Mouse (Mus musculus) hematopoietic stem cell, adult 5-6 weeks (primary cell): Measurements from ENCODE around the gene Fcgr1. TPM values are rescaled to one million over a fixed set of nuclear protein-coding genes. Genes with fewer than 3 reads are reported as not detected.

Experiments used
- ATAC-seq, 2 experiments: fragments of 125-278 bp in 1 of 2; replicated peaks in 1 of 2; 2 replicates each; pipeline ENCODE4 v1.8.0; 2016 to 2017; ENCODE audit warnings: inconsistent platforms in 2 of 2, mild to moderate bottlenecking in 2 of 2, moderate number of reproducible peaks in 2 of 2, low read depth in 1 of 2, moderate TSS enrichment in 1 of 2; ENCODE audit not compliant: low FRiP score in 2 of 2, poor library complexity in 2 of 2, severe bottlenecking in 2 of 2, insufficient read depth in 1 of 2, low TSS enrichment in 1 of 2
- total RNA-seq: library from RNA; stranded (forward); fragments of 172-1452, 232-1000 nt; gene quantifications from 2 replicates; pipeline ENCODE4 v1.2.3, GENCODE M21; 2017

Gene Fcgr1
- total RNA-seq, 1 experiment from 2014 or later: 4.9 TPM

DNA sequence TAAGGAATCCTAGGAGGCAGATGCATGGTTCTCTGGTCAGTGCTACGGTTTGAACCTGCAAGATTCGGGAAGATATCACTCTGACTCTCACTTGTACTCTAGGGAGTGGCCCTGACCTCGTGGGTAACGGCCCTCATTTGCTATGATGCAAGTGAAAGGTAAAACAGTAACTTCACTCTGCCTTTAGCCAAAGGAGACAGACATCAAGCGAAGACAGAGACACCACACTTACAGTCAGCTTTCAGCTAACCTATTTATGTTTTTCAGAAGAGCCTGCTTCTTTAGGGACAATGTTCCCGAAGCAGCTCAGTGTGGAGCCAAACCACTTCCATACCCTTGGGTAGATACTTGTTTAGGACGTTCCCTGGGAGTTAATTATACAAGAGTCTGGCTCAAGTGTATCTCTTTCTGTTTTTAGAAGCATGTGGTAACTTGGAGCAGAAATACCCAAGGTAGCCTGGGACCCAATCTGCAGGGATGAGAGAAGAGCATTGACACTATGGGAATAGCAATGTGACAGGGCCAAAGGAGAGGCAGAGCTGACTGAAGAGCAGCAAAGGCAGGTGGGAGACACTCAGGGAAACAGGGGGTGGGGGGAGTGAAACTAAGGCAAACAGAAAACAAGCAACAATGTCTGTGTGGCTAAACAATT, 49.7 kb downstream of the Fcgr1 start:
- ATAC-seq: no peak

DNA sequence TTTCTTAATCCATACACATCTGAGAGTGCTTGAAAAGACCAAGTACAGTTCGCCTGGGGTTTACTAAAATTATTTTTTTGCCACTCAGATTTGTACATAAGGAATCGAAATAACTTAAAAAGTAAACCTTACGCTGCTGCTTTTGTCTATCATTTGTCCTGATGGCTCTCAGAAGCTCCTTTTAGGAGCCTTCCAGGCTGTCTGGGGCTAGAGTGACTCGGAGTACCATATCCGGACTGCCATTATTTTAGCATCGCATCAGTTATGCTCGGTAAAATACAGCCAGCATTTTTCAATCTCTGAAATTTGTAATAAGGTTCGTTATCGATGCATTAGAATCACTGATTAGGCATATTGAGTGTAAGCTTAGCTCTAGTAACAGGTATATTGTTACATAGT, 53.0 kb downstream of the Fcgr1 start:
- no peak for ATAC-seq

DNA sequence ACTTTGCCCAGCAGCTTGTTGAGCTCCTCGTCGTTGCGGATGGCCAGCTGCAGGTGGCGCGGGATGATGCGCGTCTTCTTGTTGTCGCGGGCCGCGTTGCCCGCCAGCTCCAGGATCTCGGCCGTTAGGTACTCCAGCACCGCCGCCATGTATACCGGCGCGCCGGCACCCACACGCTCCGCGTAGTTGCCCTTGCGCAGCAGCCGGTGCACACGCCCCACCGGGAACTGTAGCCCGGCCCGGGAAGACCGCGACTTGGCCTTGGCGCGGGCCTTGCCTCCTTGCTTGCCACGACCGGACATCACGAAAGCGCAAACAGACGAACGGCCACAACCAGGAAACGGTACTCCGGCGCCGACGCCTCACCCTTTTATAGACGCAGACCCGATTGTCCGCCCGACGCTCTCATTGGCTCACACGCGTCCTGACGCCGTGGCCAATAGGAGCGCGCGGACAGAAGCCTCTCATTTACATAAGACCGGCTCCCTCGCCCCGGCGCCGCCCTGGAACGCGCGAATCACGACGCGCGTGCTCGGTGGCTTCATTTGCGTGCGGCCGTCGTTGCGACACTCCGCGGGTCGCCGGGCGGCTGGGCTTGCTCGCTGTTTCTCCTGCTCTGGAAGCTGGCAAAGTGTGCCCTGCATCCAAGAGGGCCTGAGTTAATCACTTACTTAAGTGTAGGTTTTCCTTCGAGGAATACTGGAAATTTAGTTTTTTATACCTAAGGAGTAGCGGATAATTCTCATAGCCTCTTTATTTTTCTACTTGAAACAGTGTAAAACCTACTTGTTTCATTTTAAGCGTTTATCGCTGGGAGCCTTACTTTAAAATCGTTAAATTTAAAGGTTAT, 53.6 kb downstream of the Fcgr1 start, which contains the start of gene Hist2h2aa2:
TSS of gene Hist2h2aa2 (minus strand) at position 328 of the 850 bp plus-strand sequence.
- peak; percentile 80 to 81 for ATAC-seq

DNA sequence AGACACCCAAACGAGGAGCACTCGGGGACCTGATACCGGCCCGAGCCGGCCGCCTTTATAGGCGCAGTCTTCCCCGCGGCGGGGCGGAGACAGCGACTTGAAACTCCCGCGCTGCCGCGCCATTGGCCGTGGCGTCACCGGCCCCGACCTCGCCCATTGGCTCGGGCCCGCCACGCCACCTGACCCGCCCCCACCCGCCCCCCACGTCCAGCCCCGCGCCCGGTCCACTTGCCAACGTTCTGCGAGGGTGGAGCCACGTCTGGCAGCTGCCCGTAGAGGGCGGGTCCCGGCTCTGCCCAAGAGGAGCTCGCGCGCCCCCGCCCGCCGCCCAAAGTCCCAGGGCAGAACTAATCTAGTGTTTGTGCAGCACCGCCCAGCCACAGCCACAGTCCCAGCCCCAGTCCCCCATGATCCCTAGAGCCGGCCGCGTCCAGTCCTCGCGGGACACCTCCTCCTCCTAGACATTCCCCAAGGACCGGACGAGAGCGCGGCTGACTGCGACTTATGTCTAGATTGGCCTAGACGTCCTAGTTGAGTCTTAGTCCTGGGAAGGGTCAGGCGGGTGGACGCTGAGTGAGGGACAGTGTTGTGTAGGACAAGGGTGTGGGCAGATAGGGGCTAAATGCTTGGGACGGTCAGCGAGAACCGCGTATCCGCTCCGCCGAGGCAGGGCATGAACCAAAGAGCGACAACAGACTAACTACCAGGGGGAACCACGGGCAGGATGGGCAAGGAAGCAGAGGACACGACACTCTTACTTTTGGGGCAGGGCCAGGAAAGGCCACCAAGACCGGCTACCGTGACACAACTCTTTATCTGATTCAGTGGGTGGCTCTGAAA, 54.6 kb downstream of the Fcgr1 start, which contains the start of gene Hist2h3c2:
TSS of gene Hist2h3c2 (minus strand) at position 174 of the 840 bp plus-strand sequence.
- ATAC-seq: peak; percentile 74 to 80

DNA sequence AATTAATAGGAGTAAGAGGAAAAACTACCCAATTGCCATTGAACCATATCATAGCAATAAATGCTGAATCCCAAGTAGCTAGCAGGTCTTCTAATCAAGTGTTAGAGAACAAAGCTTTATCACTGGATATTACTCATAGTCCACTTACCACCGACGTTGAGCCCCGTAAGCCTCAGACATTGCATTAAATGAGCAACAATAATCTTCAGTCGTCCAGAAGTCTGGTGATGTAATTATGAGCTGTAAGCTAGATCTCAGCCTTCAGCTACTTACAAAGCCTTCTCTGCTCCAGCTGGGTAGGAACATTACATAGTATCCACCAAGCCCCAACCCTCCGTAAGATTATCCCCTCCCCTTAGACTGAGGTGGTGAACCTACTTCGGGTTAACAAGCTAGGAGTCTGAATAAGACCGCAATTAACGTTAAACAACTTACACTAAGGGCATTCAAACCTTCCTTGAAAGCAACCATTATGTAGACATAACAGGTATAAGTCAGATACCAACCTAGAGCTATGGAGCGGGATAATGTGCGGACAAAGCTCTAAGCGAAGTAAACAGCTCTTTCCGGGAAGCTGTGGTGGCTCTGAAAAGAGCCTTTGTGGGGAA, 55.8 kb downstream of the Fcgr1 start:
- no peak for ATAC-seq

DNA sequence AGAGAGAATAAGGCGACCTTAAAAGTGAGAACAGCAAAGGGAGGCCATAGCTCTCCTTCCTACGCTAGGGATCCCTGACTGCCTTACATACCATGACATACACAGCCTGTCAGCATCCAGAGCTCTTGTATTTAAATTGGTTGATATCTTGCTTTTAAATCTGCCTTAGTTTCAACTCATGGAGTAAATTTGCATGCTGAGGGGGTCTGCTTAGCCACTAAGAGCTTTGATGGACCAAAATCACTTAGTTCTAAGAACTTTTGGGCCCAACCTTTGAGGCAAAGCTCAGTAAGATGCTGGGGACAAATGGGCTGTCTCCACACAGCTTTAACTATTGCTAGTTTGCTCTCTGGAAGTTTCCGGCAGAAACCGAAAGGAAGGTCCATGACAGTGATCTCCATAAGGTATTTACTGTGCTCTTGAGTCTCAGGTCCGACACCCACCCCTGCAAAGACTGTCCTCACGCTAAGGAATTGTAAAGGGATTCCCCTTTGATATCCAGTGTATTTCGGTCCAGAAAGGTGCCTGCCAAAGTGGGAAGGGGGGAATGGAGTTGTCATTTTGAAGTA, 56.4 kb downstream of the Fcgr1 start:
- no peak for ATAC-seq

DNA sequence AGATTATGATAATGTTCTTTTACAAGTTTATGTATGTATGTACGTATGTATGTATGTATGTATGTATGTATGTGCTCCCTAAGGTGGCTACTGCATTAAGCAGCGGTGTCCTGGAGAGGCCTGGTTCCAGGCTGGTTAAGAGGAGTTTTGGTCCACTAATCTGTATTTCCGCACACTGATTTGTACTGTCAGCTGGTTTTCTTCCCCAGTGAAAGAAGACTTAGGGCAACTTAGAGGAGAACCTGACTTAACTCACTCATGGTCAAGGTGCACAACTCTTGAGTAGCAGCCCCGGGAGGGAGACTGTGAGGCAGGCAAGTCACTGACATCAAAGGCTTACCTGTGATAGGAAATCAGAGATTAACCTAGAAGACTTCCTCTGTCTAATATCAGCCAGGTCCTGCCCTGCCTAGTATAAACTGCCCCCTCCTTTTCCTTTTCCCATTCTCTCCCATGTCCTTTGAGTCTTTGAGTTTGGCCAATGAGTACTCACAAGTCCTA, 56.9 kb downstream of the Fcgr1 start:
- no peak for ATAC-seq

DNA sequence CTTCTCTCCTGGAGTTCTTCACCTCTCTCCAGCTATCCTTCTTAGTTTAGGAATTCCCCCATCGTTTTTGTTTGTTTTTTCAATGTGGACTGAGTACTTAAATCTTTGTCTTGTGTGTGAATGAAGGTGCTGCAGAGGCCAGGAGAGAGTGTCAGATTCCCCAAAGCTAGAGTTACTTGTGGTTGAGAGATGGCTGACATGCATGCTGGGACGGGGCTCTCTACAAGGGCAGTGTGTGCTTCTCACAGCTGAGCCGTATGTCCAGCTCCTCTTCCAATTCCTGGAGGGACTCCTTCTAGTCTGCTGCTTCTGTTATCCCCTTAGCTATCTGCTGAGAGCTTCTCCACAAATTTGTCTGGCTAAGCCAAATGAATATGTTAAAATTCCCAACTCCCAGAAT, 57.9 kb downstream of the Fcgr1 start:
- ATAC-seq: no peak

DNA sequence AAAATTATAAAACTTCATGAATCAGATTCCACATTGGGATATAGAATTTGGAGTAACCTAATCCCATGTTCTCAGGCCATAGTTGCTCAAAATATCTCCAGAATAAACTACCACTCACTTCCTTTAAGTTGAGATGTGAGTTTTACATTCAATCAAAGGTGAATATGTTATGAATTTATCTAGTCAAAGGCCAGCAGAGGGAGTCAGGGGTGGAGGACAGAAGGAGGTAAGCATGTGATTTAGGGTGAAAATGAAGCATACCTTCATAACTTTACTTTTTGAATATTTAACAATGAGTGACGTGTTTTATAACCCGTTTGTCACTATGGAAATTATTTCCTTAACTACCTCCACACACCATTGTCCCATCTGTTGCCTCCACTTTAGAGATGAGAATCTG, 58.9 kb downstream of the Fcgr1 start:
- no peak for ATAC-seq

Other genes with a start within 250 kb of the Fcgr1 start
- gene Vps45, start 235.5 kb downstream of the Fcgr1 start, total RNA-seq: 14.0 and 29.1 TPM in 2 replicates
- gene Otud7b, start 189.4 kb downstream of the Fcgr1 start, total RNA-seq: 24.3 and 34.7 TPM in 2 replicates
- gene Mtmr11, start 132.0 kb downstream of the Fcgr1 start, total RNA-seq: not detected in 2 replicates
- gene Sf3b4, start 121.6 kb downstream of the Fcgr1 start, total RNA-seq: 15.9 and 24.9 TPM in 2 replicates
- gene Sv2a, start 112.8 kb downstream of the Fcgr1 start, total RNA-seq: 1.2 and 3.3 TPM in 2 replicates
- 34.6 and 41.7 TPM in 2 replicates for gene Bola1, start 74.3 kb downstream of the Fcgr1 start, total RNA-seq
- gene Hist2h2ab, start 74.1 kb downstream of the Fcgr1 start, total RNA-seq: 114 and 199 TPM in 2 replicates
- gene Hist2h2ac, start 73.1 kb downstream of the Fcgr1 start, total RNA-seq: 1,288 and 1,422 TPM in 2 replicates
- gene Hist2h2be, start 72.8 kb downstream of the Fcgr1 start, total RNA-seq: 11.9 and 14.6 TPM in 2 replicates
- gene Hist2h3c2, start 54.8 kb downstream of the Fcgr1 start, total RNA-seq: 51.2 and 125 TPM in 2 replicates
- 336 and 1,520 TPM in 2 replicates for gene Hist2h2aa2, start 53.7 kb downstream of the Fcgr1 start, total RNA-seq
- 3,498 and 3,576 TPM in 2 replicates for gene Hist2h2aa1, start 48.5 kb downstream of the Fcgr1 start, total RNA-seq
- gene Hist2h3c1, start 47.3 kb downstream of the Fcgr1 start, total RNA-seq: 3.7 TPM in 1 of 2 replicates, not detected in the other
- gene Hist2h4, start 30.7 kb downstream of the Fcgr1 start, total RNA-seq: 44.6 and 53.3 TPM in 2 replicates
- 222 and 285 TPM in 2 replicates for gene Hist2h3b, start 25.3 kb downstream of the Fcgr1 start, total RNA-seq
- 3,457 and 7,416 TPM in 2 replicates for gene Hist2h2bb, start 24.2 kb downstream of the Fcgr1 start, total RNA-seq
- not detected in 2 replicates for gene BC107364, start 158.3 kb upstream of the Fcgr1 start, total RNA-seq
- gene Hfe2, start 231.2 kb upstream of the Fcgr1 start, total RNA-seq: not detected in 2 replicates